Mouse (Mus musculus): ENCODE measurements around the gene Mtmr3. TPM values are rescaled to one million over a fixed set of nuclear protein-coding genes. Genes with fewer than 3 reads are reported as not detected.

Gene Mtmr3
- total RNA-seq, 2 experiments from 2014 or later = 31.2 to 54.5 TPM

- no peak for ATAC-seq (replicated peaks; ENCODE audit: poor library complexity)
Measured at GRCm38 (mm10) chr11:4471734-4472133, 122.9 kb downstream of the Mtmr3 start.

- peak; percentile 17; the same call in 1 of the 2 replicates for ATAC-seq (replicated peaks; ENCODE audit: poor library complexity)
Measured at GRCm38 (mm10) chr11:4471251-4471650, 123.4 kb downstream of the Mtmr3 start.

DNA sequence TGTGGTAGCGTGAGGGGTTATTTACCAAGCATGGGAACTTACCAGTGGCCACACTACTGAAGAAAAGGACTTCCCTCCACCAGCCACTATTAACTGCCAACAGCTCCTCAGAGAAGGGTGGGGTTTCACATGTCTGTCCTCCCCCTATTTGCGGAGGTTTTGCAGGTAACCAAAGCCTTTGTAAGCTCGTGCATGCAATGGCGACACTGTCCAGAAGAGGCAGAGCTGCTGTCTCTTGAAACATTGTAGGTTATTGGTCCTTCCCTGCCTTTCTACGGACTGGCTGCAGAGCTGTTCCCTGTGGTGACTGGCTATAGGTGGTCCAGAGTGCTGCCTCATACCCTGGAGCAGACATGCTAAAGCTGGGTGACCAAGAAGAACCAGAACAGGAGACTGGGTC, 125.6 kb downstream of the Mtmr3 start:
- ATAC-seq (replicated peaks; ENCODE audit: poor library complexity) = no peak

DNA sequence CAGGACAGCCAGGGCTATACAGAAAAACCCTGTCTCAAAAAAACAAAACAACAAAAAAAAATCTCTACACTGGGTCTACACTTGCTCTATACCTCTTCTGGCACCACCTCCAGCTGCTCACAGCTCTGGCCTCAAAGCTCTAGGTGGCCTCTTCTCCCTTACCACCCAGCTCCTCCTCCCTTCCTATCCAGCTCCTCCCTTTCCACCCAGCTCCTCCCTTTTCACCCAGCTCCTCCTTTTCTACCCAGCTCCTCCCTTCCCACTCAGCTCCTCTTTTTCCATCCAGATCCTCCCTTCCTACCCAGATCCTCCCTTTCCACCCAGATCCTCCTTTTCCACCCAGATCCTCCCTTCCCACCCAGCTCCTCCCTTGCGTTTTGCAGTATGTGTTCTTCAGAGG, 127.2 kb downstream of the Mtmr3 start:
- ATAC-seq (replicated peaks; ENCODE audit: poor library complexity) = no peak

- ATAC-seq (replicated peaks; ENCODE audit: poor library complexity) = no peak
Measured at GRCm38 (mm10) chr11:4466191-4466590, 128.5 kb downstream of the Mtmr3 start.

DNA sequence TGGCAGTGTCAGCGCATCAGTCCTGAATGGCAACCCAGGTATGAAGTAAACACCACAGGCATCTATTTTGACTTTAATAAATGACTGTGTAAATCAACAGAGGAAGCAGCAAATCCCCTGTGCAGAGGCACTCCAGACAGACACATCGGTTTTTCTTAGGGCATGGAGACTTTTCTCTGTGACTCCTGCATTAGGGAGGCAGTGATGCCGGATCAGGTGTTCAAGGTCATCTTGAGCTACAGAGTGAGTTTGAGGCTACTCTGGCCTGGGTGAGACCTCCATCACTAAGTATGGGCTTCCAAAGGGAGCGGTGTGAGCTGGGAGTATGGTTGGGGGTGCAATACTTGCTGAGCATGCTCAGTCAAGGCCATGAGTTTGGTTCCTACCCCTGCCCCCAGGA, 130.0 kb downstream of the Mtmr3 start:
- no peak for ATAC-seq (replicated peaks; ENCODE audit: poor library complexity)

- ATAC-seq (replicated peaks; ENCODE audit: poor library complexity) = no peak
Measured at GRCm38 (mm10) chr11:4464186-4464585, 130.5 kb downstream of the Mtmr3 start.

- no peak for ATAC-seq (replicated peaks; ENCODE audit: poor library complexity)
Measured at GRCm38 (mm10) chr11:4462868-4463267, 131.8 kb downstream of the Mtmr3 start.

- ATAC-seq (replicated peaks; ENCODE audit: poor library complexity) = peak; percentile 77
Measured at GRCm38 (mm10) chr11:4461154-4461553, 133.5 kb downstream of the Mtmr3 start.

DNA sequence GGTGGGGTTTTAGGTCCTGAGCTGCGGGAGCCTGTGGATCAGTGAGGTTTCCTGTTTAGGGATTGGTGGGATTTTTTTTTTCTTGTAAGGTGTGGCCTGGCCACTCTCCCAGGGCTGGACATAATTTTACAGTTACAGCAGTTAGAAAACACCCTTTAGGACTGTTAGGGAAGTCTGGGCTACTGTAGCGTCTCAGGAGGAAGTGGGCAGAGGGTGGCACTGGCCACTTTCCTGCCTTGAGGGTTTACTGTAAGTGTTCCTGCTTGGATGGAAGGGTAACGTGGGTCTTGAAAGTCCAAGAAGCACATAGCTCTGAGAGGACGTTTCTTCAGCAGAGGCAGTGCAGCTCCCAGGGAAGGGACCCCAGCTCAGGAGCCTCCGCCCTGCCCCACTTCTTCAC, 134.0 kb downstream of the Mtmr3 start:
- ATAC-seq (replicated peaks; ENCODE audit: poor library complexity) = peak; percentile 69

DNA sequence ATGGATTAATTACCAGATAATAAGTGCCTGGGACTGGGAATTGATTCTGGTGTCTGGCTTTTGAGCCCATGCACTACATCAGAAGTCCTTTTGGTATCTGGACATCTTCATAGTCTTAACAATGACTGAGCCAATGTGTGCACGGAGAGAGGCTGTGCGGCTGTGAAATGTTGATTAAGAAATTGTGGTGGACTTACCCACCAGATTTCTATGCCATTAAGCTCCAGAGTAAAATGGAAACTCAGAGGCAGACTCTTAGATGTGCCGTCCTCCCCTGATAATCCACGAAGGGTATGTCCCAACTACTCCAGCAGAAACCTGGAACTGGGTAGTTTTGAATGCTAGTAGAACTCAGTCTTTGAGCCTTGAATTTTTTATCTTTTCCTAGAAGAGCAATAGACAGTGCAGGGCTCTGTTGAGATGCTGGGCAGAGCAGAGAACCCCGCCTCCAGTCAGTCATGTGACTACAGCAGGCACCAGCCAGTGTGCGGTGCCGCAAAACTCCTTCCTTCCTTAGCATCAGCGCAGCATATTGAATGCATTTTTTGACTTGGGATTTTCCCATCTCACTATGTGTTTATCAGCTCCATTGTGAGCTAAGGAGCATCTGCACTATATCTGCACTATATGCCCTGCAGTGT, 139.6 kb downstream of the Mtmr3 start:
- no peak for ATAC-seq (replicated peaks; ENCODE audit: poor library complexity)

DNA sequence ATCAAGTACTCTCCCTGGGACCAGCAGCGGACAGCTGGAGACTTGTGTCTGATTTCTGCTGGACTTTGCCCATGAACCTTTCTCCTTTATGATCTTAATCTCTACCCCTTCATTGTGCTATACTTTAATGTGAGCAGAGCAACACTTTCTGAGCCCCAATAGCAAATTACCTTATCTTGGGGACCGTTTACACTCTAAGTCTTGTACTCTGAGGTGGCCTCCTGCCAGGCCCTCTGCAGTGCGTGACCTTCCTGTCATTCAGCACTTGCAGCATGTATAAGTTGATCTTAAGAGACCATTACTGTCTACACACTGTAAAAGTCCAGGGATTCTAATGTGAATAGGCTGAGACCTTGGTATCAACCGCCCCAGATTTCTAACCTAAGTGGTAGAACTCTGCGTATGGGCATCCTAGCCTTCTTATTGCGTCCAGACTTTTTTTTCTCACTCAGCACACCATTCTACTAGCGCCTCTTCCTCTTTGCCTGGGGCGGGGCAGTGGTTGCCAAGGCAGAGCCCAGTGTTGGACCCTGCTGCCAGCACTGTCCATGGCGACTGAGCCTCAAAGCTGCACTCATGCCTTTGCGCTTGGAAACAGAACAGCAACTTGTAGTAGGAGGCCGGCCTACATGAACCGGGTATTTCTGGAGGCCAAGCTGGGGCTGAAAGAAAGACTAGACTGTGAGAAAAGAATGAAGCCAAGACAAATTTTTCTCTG, 142.0 kb downstream of the Mtmr3 start:
- 0 out of 2 replicates have a peak, but pooled peaks have one; percentile 31 for ATAC-seq (replicated peaks; ENCODE audit: poor library complexity)

- peak; percentile 85 for ATAC-seq (replicated peaks; ENCODE audit: poor library complexity)
Measured at GRCm38 (mm10) chr11:4451116-4451515, 143.5 kb downstream of the Mtmr3 start.

DNA sequence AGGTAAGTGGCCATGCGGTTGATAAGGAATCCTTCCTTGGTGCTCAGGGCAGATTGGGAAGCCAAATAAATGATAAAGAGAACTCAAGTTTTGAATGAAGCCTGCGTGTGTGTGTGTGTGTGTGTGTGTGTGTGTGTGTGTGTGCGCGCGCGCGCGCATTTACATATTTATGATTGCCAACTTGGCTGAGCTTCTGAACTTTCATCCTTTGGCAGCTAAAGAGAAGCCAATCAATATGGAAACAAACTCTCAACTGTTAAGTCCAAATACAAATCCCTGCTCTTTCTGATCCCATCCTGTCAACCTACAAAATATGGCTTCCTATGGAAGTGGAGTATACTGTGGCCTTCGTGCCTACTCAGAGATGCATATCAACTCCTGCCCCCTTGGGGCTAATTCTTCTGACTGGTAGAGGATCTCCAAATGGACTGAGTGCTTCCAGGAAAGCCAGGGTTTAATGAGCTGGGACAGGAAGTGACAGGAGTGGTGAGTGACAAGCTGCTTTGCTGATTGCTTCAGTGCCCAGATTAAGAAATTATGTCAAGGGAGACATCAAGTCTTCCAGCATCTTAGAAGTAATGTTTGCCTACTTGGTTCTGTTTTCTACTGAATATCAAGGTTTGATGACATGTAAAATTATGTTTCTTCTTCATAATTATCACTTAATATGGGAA, 148.3 kb downstream of the Mtmr3 start:
- peak; percentile 46; the same call in 1 of the 2 replicates for ATAC-seq (replicated peaks; ENCODE audit: poor library complexity)

DNA sequence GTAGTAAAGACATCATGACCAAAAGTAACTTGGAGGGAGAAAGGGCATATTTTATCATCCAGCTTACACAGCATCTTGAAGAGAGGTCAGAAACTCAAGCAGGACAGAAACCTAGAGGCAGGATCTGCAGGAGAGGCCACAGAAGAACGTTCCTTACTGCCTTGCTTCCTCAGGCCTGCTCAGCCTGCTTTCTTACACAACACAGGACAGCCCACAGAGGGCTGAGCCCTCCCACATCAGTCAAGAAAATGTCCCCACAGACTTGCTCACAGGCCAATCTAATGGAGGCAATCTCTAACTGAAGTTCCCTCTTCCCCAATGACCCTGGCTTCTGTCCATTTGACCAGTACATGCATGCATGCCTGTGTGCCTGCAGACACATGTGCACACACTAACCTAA, 152.4 kb downstream of the Mtmr3 start:
- peak; percentile 80 for ATAC-seq (replicated peaks; ENCODE audit: poor library complexity)

DNA sequence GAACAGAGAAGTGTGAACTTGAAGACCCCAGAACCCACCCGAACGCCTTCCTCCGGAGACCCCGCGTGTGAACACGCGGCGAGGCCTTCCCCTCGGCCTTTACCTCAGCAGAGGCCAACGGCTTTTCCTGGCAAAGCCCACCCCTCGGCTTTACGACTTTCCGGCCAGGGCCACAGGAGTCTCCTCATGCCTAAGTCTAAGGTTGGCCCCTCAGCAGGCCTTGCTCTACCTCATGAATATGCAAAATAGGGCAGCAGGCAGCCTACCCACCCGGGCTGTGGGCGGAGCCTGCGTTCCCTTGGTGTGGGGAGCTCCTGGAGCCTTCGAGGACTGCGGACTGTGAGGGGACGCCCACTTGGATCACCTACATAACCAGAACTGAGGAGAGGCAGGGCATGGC, 153.7 kb downstream of the Mtmr3 start, which contains the start of gene Hormad2:
Gene Hormad2 (minus strand): TSS at position 128 of the 400 bp plus-strand sequence.
- peak; percentile 50; the same call in 1 of the 2 replicates for ATAC-seq (replicated peaks; ENCODE audit: poor library complexity)

DNA sequence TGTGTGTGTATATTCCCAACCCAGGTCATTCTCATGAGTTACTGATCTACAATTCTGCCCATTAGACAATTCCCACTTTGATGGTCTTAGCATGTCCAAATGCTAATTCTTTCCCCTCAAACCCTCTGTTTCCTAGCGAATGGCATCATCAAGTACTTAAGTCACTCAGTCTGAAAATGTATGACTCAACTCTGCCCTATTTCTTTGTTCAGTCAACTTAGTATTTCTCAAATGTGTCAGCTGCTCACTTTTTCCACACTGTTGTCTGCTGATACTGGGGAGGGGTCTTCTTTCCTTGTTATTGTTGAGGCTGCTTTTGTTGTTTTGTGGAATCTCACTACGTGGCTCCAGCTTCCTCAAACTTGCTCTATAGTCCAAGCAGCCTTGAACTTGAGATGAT, 156.5 kb downstream of the Mtmr3 start:
- ATAC-seq (replicated peaks; ENCODE audit: poor library complexity) = no peak

- no peak for ATAC-seq (replicated peaks; ENCODE audit: poor library complexity)
Measured at GRCm38 (mm10) chr11:4437318-4437717, 157.3 kb downstream of the Mtmr3 start.

GRCm38 (mm10) chr11:4436631-4437030, 158.0 kb downstream of the Mtmr3 start:
- ATAC-seq (replicated peaks; ENCODE audit: poor library complexity) = peak; percentile 65; the same call in 1 of the 2 replicates

GRCm38 (mm10) chr11:4434461-4434860, 160.2 kb downstream of the Mtmr3 start:
- ATAC-seq (replicated peaks; ENCODE audit: poor library complexity) = no peak
